Mouse (Mus musculus) heart, embryonic 14.5 days (tissue): ENCODE data around the gene Plcd1. TPM values are rescaled to one million over a fixed set of nuclear protein-coding genes. Genes with fewer than 3 reads are reported as not detected.

Source experiments
- ATAC-seq: fragments of 200-750 bp; cut with Nextera tagmentation; 2 replicates; pipeline ENCODE4 v1.8.0; 2017; ENCODE audit warnings: low read depth, moderate TSS enrichment; ENCODE audit not compliant: insufficient number of reproducible peaks, insufficient read depth, low FRiP score
- H3K27ac ChIP-seq, 2 experiments: fragments of 200-500 bp in 1 of 2; fragments of 300-500 bp in 1 of 2; sonication (generic) in 1 of 2; replicated peaks in 1 of 2; 2 replicates each; pipeline ENCODE4 v1.5.1; 2012 to 2014; ENCODE audit warnings: low read depth in 2 of 2, low read length in 2 of 2, control low read depth in 1 of 2, mild to moderate bottlenecking in 1 of 2, mixed read lengths in 1 of 2; ENCODE audit not compliant: control insufficient read depth in 1 of 2, insufficient read depth in 1 of 2
- H3K27me3 ChIP-seq: fragments of 300-500 bp; sonication (generic); 2 replicates; pipeline ENCODE4 v1.6.1; 2014; ENCODE audit warnings: mild to moderate bottlenecking, low read length, control low read depth; ENCODE audit not compliant: control insufficient read depth, insufficient read depth
- H3K36me3 ChIP-seq: fragments of 300-500 bp; sonication (generic); 2 replicates; pipeline ENCODE4 v1.6.1; 2014; ENCODE audit warnings: mild to moderate bottlenecking, control low read depth, low read length, mixed read lengths; ENCODE audit not compliant: control insufficient read depth, insufficient read depth
- H3K4me1 ChIP-seq, 2 experiments: fragments of 200-500 bp in 1 of 2; fragments of 300-500 bp in 1 of 2; sonication (generic) in 1 of 2; 2 replicates each; pipeline ENCODE4 v1.6.1; 2012 to 2014; ENCODE audit warnings: low read length in 2 of 2, control low read depth in 1 of 2, mixed read lengths in 1 of 2; ENCODE audit not compliant: control insufficient read depth in 2 of 2, insufficient read depth in 2 of 2
- H3K4me2 ChIP-seq: fragments of 300-500 bp; sonication (generic); 2 replicates; pipeline ENCODE4 v1.6.1; 2014; ENCODE audit warnings: mild to moderate bottlenecking, low read length
- H3K4me3 ChIP-seq, 2 experiments: fragments of 200-500 bp in 1 of 2; fragments of 300-500 bp in 1 of 2; sonication (generic) in 1 of 2; 2 replicates each; pipeline ENCODE4 v1.5.1; 2012 to 2014; ENCODE audit warnings: low read length in 2 of 2, mild to moderate bottlenecking in 2 of 2, control low read depth in 1 of 2, low read depth in 1 of 2, moderate library complexity in 1 of 2; ENCODE audit not compliant: control insufficient read depth in 1 of 2, insufficient read depth in 1 of 2
- H3K9ac ChIP-seq: fragments of 300-500 bp; sonication (generic); 2 replicates; pipeline ENCODE4 v1.6.1; 2014; ENCODE audit warnings: mild to moderate bottlenecking, low read length
- H3K9me3 ChIP-seq: fragments of 300-500 bp; sonication (generic); 2 replicates; pipeline ENCODE4 v1.6.1; 2016; ENCODE audit warnings: low read length, control low read depth; ENCODE audit not compliant: control insufficient read depth
- WGBS: fragments of 180-500 bp; shearing (Covaris S2); extraction: QIAGEN DNeasy Blood & Tissue Kit; methylation state at CpG from one replicate; pipeline ENCODE4 v1.1.7; 2014; 5-methylcytosine and 5-hydroxymethylcytosine counted together
- polyA plus RNA-seq: library from polyadenylated mRNA; unstranded; fragments of >200 nt; fragmentation: Nextera tagmentation; extraction: Ambion mirVana; gene quantifications from 2 replicates; pipeline ENCODE4 v1.2.1, GENCODE M21; 2014

Plcd1 gene
- polyA plus RNA-seq, 1 experiment from 2014 or later, result 18.1 TPM

- WGBS, result 84% methylated on average over 19 of the region's 19 CpGs
- Histone ChIP-seq H3K4me3 (no peak overlapping the region), H3K27ac (no peak overlapping the region), H3K36me3 (peaks cover 40% of the 10 kb centered on the region), H3K9ac (no peak overlapping the region), H3K4me2 (no peak overlapping the region), H3K9me3 (no peaks in the 10 kb centered on the region), H3K27me3 (no peaks in the 10 kb centered on the region), H3K4me1 (peaks cover 16 to 18% of the 10 kb centered on the region in 2 experiments; a peak in 3 of 4 replicates)
- no peak for ATAC-seq
Observed at GRCm38 (mm10) chr9:119033111-119033921, 60.0 kb downstream of the Plcd1 start.

- Histone ChIP-seq H3K36me3 (peaks cover 36% of the 10 kb centered on the region), H3K4me2 (no peak overlapping the region), H3K27me3 (no peaks in the 10 kb centered on the region), H3K9ac (no peak overlapping the region), H3K27ac (0 out of 4 replicates have a peak overlapping the region, but pooled peaks of 1 of the 2 experiments have one; percentile 30), H3K9me3 (no peaks in the 10 kb centered on the region), H3K4me1 (peaks cover 16 to 18% of the 10 kb centered on the region in 2 experiments; a peak in 3 of 4 replicates), H3K4me3 (no peak overlapping the region)
- WGBS, result 60% methylated on average over 9 of the region's 9 CpGs
- no peak for ATAC-seq
Observed at GRCm38 (mm10) chr9:119032538-119032937, 60.8 kb downstream of the Plcd1 start.

GRCm38 (mm10) chr9:119031772-119032171, 61.5 kb downstream of the Plcd1 start:
- Histone ChIP-seq H3K27ac (peak overlapping the region in 1 of 2 experiments; percentile 25; a peak in 1 of 4 replicates), H3K4me2 (no peak overlapping the region), H3K4me3 (no peak overlapping the region), H3K4me1 (peaks cover 14 to 17% of the 10 kb centered on the region in 2 experiments; a peak in 3 of 4 replicates), H3K9me3 (no peaks in the 10 kb centered on the region), H3K36me3 (peaks cover 37% of the 10 kb centered on the region), H3K27me3 (no peaks in the 10 kb centered on the region), H3K9ac (no peak overlapping the region)
- 72% methylated on average over 14 of the region's 14 CpGs for WGBS
- ATAC-seq, result no peak

- Histone ChIP-seq H3K9me3 (no peaks in the 10 kb centered on the region), H3K9ac (no peak overlapping the region), H3K4me3 (no peak overlapping the region), H3K4me1 (peaks cover 9 to 11% of the 10 kb centered on the region in 2 experiments; a peak in 3 of 4 replicates), H3K27me3 (no peaks in the 10 kb centered on the region), H3K4me2 (no peak overlapping the region), H3K27ac (no peak overlapping the region), H3K36me3 (peaks cover 37% of the 10 kb centered on the region)
- WGBS, result 79% methylated on average over 4 of the region's 4 CpGs
- ATAC-seq, result no peak
Observed at GRCm38 (mm10) chr9:119031038-119031437, 62.3 kb downstream of the Plcd1 start.

GRCm38 (mm10) chr9:119029568-119029967, 63.7 kb downstream of the Plcd1 start:
- no peak overlapping the region for H3K4me3 ChIP-seq
- no peak overlapping the region for H3K27ac ChIP-seq
- no peaks in the 10 kb centered on the region for H3K27me3 ChIP-seq
- 55% methylated on average over 7 of the region's 7 CpGs for WGBS
- ATAC-seq, result no peak; the same call in 1 of the 2 replicates
- no peak overlapping the region for H3K9ac ChIP-seq
- no peak overlapping the region for H3K4me2 ChIP-seq
- no peaks in the 10 kb centered on the region for H3K9me3 ChIP-seq
- peaks cover 6 to 9% of the 10 kb centered on the region in 2 experiments; a peak in 3 of 4 replicates for H3K4me1 ChIP-seq
- H3K36me3 ChIP-seq, result peaks cover 36% of the 10 kb centered on the region

GRCm38 (mm10) chr9:119028226-119029195, 64.8 kb downstream of the Plcd1 start:
- WGBS, result 91% methylated on average over 27 of the region's 27 CpGs
- no peak overlapping the region for H3K9ac ChIP-seq
- H3K27me3 ChIP-seq, result no peaks in the 10 kb centered on the region
- no peak overlapping the region for H3K27ac ChIP-seq
- no peak overlapping the region for H3K4me3 ChIP-seq
- peaks cover 25% of the 10 kb centered on the region for H3K36me3 ChIP-seq
- peaks cover 6 to 9% of the 10 kb centered on the region in 2 experiments; a peak in 3 of 4 replicates for H3K4me1 ChIP-seq
- H3K4me2 ChIP-seq, result no peak overlapping the region
- ATAC-seq, result no peak
- H3K9me3 ChIP-seq, result no peaks in the 10 kb centered on the region

- no peak overlapping the region for H3K27ac ChIP-seq
- peaks cover 21% of the 10 kb centered on the region for H3K36me3 ChIP-seq
- H3K9ac ChIP-seq, result no peak overlapping the region
- no peak overlapping the region for H3K4me2 ChIP-seq
- no peak overlapping the region for H3K4me3 ChIP-seq
- 90% methylated on average over 7 of the region's 7 CpGs for WGBS
- no peaks in the 10 kb centered on the region for H3K9me3 ChIP-seq
- H3K27me3 ChIP-seq, result no peaks in the 10 kb centered on the region
- peaks cover 4 to 9% of the 10 kb centered on the region in 2 experiments; a peak in 3 of 4 replicates for H3K4me1 ChIP-seq
- no peak for ATAC-seq
Observed at GRCm38 (mm10) chr9:119027337-119027736, 66.0 kb downstream of the Plcd1 start.
